Mouse (Mus musculus) lung, postnatal 0 days (tissue): ENCODE results near the gene Lzts3.

ENCODE experiments used
- CTCF ChIP-seq: IDR thresholded peaks from 2 replicates; pipeline ENCODE4 v1.5.1; 2016; ENCODE audit warnings: antibody characterized with exemption, mild to moderate bottlenecking
- EP300 ChIP-seq: IDR thresholded peaks from 2 replicates; pipeline ENCODE4 v1.6.1; 2016; ENCODE audit warnings: antibody characterized with exemption, mild to moderate bottlenecking, control low read depth

- TF ChIP-seq CTCF (no peak), EP300 (no peak)
Measured at GRCm38 (mm10) chr2:130588373-130588772, 54.2 kb downstream of the Lzts3 start.
